Mouse (Mus musculus) thymus, postnatal 14 days (tissue): ENCODE measurements around the gene Pigt.

Source experiments
- DNase-seq: peaks from one replicate; pipeline ENCODE4 v3.0.0; 2021

Gene Pigt

DNA sequence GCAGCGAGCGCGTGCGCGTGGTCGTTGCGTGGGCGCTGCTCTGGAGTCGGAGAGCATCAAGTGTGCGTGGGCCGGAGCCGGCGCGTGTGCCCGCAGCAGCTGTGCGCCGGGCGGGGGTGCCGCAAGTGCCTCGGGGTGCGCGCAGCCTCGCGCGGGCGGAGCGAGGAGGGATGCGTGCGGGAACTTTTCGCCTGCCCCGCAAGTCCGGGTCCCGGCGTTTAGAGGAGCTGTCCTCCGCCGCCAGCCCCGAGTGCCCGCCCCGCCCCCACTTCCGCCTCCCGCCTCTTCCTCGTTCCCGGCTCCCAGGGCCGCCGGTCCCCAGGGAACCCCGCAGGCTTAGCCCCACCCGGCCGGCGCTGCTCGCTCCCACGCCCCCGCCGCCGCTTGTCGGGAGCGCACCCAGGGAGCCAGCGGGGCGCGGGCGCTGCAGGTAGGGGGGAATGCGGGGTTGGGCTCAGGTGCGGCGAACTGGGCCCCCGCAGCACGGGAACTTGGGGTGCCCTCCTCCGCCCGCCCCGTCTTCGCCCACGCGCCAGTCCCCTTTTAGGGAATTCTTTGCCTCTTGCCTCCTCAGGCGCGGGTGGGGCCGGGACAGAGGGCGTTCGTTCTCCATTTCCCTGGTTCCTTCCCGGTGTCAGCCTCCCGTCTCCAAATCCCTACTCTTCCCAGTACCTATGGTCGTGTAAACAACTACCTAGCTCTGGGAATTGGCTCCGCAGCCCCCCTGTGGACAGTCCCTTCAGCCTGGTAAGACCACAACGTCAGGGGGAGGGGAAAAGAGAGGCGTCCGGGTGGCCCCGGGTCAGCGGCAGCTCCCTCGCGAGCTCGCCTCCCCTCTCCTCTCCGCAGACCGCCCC, 10.8 kb upstream of the Pigt start:
- DNase-seq = peak; percentile 13

DNA sequence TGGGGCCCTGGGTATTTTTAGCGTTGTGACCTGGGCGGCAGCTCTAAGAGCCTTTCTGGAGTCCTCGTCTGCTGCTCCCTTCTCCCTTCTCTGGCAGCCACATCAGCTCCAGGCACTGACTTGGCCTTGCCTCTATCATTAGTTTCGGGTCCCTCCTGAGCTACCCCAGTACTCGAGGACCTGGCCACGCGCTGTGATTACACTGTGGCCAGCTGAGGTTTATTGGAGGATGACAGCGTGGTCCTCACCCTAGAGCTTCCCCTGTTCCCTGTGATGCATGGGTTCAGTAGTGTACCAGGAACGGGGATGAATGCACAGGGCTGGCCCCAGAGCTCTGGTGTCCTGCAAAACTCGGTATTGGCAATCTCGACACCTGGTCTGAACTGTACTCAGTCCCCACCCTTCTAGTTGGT, 10.2 kb upstream of the Pigt start:
- no peak for DNase-seq

DNA sequence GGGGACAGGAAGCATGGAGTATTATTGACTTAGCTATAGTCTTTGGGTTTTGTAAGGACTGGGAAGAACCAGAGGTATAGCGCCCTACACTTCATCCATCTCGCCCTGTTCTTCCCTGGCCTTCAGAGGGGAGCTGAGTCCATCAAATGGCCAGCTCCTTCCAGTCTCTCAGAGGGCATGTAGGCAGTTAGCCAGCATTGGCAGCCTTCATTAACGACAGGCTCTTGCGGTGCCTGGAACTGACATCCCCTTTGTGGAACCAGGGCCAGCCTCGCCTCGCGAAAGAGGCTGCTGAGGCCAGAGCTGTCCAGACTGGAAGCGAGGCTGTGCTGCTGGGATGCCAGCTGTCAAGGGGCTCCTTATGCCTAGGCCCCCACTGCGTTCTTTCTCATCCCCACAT, 9.5 kb upstream of the Pigt start:
- no peak for DNase-seq

DNA sequence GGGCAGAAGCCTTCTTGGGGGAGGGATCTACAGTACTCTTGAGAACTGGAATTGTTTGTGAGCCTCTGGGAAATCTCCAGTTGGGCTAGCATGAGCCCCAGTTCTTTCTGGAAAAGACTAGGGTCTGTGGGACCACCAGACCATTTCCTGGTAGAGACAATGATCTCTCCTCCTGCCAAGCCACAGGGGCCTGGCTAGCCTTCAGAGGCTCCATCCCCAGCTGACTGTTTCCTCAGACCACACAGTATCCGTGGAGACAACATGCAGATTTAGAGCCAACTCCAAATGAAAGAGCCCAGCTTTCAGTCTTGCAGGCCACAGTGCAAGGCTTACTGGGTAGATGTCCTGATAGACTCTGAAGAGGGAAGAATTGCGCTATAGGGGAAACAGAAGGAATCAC, 3.2 kb upstream of the Pigt start:
- no peak for DNase-seq

DNA sequence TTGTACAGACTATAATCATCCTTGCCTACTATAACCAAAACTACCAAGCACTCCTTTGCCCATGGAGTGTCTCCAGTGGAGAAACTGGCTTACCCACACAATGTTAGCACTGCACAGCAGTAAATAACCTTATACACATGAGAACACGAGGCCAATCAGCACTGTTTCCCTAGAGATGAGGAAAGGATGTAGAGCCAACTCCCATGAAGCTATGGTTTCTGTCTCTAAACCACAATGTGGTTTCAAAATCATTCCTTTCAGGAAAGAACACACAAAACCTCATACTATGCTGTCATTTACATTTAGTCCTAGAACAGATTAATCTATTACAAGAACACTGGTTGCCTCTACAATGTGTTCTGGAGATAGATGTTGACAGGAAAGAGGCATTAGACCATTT, 989 bp upstream of the Pigt start:
- no peak for DNase-seq

DNA sequence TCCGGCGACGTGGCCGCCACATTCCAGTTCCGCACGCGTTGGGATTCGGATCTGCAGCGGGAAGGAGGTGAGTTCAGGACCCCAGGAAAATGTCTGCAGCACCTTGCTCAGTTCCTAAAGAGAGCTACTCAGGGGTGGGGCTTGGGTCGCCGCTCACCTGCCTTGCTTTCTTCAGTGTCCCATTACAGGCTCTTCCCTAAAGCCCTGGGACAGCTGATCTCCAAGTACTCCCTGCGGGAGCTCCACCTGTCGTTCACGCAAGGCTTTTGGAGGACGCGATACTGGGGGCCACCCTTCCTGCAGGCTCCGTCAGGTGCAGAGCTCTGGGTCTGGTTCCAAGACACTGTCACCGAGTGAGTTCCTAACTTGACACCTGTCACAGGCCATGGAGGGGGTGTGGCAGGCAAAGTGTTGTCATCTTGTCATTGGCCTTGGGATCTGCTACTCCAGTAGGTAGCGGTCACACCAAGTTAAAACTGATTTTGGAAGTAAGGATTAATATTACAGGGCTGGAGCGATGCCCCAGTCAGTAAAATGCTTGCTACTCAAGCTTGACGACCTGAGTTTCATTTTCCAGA, 460 bp downstream of the Pigt start:
- DNase-seq = peak; percentile 42

DNA sequence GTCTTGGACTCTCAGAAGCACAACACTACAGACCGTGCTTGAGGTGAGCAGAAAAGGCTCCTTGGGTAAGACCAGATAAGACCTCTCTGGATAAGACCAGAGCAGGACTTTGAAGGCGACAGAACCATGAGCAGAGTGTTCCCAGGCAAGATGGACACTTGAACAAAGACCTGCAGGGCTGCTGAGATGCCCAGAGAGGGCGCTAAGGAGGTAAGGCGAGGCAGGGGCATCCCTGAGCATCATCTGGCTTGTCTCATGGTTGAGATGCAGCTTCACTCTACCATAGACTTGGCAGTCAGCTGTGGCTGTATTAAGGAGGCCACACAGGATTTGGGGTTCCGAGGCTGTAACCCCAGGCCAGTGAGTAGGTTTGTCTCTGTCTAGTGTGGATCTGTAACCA, 2.0 kb downstream of the Pigt start:
- DNase-seq = no peak

DNA sequence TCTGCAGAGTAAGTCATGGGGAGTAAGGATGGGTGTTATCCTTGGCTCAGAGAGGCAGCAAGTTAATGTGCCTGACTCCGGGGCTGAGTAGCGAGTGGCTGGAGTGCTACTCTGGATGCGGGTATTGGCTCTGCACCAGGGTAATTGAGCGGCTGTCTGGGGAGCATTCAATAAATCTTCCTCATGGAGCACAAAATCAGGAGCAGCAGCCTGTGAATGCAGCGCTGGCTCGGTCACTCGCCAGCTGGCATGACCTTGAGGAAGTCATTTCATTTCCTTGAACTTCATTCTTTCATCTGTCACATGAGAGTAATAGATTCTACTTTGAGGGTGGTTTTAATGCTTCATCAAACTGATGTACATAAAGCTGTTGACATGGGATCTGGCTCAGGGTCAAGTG, 3.2 kb downstream of the Pigt start:
- DNase-seq = no peak

DNA sequence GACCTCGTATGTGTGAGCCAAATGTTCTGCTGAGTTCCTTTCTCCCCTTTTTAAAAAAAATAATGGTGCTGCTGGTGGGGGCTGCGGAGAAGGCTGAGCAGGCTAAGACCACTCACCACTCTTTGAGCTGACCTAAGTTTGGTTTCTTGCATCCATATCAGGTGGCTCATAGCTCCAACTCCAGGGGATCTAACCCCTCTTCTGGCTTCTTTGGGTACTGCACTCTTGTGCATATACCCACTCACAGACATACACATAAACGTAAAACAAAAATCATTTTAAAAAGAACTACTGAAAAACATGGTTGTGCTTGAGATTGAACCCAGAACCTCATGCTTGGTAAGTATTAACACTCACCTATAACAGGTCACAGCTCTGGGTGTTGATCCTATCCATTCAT, 7.6 kb downstream of the Pigt start:
- no peak for DNase-seq

DNA sequence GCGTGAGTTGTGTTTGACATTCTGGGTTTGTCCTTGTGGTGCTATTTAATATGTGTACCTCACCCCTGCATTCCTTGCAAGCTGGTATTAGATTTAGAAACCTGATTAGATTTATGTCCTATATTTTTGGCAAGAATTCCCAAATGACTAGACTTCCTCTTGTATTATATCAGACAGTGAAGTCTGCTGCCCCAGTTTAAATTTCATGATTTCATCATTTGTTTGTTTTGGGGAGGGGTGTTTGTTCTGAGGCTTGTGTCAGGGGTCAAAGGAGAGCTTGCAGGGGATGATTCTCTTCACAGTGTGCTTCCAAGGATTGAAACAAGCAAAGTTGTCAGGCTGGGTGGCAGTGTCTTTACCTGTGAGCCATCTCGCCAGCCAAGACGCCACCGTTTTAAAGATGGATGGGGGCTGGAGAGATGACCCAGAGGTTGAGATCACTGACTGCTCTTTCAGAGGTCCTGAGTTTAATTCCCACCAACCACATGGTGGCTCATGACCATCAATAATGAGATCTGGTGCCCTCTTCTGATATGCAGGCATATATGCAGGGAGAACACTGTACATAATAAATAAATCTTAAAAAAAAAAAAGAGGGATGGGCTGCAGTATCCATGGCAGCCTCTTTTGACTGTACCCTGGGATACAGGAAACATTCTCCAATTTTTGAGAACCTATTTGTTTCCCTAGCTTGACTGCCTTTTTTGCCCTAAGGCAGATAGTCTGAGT, 8.5 kb downstream of the Pigt start:
- no peak for DNase-seq

DNA sequence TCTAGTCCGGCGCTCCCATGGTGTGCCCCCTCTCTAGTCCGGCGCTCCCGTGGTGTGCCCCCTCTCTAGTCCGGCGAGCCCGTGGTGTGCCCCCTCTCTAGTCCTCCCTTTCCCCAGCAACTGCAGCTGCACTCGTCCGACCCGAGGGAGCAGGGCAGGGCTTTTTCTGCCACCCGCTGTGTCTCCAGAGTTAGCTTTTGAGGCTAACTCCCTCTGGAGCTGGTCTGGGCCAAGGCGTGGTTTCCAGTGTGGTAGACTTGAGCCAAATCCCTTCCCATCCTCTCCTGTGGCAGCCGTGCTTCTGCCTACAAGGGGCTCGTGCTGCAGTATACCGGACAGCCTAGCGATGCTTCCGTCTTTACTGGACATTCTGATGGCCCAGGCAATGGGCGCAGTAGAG, 10.5 kb downstream of the Pigt start:
- no peak for DNase-seq

DNA sequence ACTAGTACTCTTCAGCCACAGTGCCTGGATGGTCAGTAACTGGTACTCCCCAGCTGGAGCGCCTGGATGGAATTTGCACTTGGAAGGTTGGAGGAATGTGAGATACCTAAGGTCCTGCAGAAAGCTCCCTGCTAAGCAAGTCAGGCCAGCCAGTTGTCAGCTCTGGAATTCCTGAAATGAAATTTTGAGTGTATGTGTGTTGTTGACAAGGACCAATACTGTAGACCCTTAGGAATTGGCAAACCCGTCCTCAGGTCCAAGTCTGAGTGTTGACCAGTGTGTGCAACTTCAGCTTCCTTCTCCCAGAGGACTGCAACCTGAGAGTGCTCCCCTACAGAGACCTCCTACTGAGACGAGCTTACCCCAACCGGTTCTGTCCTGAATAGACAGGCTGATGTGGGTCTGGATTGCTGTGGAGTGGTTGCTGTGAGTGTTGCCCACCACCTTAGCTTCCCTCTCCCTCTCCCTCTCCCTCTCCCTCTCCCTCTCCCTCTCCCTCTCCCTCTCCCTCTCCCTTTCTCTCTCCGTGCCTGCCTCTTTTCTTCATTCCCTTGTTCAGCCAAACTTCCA, 13.4 kb downstream of the Pigt start:
- DNase-seq = no peak

DNA sequence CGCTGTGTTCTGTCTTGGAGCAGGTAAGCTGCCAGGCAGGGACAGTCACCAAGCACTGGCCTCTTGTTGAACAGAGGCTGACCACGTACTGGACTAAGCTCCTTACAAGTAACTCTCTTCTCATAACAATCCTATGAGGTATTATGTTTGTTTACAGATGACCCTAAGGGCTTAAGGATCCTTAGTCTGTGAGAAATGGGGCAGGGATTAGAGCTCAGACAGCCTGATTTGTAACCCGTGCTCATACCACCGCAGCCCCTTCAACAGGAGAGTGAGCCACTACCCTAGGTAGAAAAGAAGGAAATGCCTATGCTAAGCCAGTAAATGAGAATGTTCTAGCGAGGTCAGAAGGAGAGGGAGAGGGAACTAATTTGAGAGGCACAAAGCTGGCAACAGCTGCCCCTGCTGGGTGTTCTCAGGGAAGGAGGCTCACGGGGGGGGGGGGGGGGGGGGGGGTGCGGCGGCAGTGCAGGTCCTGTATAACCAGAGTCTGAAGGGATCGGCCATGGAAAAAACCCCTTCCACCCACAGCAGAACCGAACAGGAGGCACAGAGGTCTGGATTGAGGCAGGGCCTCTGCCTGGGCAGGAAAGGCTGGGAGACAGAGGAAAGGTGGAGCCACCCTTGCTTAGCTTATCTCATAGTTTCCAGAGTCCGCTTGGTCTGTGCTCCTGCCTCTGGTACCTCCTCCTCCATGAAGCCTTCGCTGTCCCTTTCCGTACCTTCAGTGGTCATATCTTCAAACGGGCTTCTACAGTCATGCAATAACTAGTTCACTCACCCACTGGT, 15.0 kb downstream of the Pigt start:
- DNase-seq = no peak

DNA sequence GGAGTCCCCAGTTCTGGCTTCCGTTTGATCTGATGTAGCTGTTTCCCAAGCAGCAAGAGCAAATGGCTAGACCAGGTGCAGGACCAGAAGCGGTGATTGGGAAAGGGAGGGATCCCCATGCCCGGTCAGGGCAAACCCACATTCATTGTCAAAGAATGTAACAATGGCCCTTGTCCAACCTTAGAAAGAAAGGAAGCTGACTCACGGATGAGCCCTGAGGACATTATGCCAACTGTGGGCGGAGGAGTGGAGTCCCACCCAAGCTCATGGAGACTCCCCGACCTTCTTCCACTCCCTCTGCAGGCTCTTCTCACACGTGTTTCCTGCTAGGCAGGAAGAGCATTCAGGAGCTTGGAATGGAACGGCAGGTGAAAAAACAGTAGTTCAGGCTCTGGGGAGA, 16.1 kb downstream of the Pigt start:
- no peak for DNase-seq

DNA sequence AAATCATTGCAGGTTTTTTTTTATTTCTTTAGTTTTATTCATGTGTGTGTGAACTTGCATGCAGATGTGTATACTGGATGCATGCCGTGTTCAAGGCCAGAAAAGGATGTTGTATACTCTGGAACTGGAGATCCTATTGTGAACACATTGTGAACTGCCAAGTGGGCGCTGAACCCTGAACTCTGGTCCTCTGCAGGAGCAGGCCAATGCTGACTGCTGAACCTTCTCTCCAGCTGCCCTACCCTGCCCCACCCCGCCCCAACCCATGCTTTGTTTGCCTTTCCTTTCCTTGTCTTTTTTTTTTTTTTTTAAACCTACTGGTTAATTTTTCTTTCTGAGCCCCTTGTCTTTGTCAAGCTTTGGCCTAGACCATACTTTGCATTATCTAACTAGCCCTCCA, 17.6 kb downstream of the Pigt start:
- no peak for DNase-seq

DNA sequence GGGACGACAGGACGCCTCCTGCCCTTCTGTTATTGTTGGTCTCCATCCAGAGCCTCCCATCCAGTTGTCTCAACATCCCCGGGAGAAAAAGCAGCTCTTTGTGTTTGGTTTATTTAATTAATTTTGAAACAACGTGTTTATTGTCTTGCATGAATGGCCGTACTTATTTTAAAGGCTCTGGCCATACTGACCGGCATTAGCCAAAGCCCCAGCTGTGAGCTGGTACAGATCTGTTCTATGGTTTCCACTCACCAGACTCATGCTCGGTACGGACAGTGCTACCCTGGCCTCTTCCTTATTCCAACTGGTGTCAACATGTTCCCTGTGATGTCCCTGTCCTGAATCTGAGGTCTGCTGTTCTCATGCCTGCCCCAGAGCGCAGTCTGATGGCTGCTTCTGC, 18.6 kb downstream of the Pigt start:
- DNase-seq = no peak

DNA sequence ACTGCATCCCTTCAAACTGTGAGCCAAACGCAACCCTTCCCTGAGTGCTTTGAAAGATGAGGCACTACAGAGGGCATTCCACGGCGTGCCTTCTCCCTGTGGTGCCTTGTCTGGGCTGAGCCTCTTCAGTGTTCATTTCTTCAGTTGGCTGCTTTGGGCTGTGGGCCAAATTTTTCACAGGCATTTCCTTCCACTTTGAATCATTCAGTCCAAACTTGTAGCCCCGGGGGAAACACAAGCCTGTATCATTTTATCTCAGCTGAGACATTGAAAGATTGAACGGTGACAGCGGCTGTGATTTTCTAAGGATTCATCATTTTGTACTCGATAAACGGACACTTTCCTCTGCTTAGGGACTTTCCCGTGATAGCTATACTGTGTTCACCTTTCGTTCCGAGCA, 19.3 kb downstream of the Pigt start:
- no peak for DNase-seq

DNA sequence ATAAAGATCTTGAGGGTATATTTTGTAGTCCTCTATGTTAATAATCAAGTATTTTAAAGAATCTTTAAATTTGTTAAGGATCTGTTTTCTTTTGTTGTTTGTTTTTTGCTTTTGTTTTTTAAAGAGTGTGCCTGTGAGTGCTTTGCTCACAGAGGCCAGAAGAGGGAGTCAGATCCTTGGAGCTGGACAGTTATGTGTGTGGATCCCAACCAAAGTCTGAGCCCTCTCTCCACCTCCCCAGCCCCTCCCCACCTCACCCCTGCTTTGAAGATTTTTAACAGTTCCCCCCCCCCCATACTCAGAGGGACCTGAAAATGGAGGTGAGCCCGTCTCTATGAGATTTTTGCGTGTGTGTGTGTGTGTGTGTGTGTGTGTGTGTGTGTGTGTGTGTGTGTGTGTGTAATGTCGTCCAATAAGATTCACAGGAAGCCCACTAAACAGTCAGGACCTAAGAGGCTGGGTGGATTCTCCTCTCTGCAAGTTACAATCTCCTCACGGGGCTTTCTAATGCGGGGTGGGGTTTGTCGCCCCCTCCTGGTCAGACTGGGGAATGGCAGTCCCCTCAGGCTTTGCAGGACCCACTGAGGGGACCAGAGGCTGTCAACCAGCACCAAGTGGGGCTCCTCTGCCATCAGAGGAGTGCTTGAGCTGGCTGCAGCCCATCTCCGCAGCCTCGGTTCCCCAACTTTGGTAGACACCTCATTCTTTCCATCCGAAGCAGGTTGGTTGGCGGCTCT, 20.3 kb downstream of the Pigt start:
- peak; percentile 76 for DNase-seq

DNA sequence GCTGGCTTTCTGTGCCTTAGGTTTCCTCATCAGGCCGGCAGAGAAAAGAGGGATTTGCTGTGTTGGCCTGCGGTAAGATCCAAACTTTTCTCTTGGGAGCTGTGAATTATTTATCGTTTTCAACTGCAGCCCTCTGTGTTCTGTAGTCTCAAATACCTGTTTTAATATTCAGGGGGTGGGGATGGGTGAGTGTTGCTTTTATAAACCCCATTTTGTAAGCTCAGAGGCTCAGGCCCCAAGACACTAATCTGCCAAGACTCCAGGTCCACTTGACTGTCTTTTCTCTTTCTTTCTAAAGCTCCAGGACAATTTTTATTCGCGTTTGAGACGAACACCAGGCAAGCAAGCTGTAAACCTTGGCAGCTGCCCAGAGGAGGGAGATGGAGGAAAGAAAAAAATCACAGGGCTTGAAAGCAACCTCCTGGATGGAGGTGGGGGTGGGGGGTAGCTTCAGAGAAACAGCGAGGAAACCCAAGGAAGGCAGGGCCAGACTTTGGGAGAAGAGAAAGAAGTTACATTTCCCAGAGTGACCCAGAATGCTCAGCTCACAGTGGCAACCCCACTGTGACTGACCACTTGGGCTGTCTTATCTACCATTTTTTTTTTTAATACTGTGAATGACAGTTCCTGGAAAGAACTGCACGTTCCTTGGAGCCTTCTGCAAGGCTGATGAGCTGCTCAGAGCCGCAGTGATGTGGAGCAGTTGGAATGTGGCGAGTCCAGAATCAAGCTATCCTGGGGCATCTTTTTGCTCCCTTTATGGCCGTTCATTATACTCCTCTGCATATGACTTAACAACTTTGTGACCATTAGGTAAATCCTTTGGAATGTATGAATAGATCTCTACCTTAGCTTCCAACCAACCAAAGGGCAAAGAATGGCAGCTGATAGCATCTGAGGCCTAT, 21.2 kb downstream of the Pigt start:
- DNase-seq = no peak

DNA sequence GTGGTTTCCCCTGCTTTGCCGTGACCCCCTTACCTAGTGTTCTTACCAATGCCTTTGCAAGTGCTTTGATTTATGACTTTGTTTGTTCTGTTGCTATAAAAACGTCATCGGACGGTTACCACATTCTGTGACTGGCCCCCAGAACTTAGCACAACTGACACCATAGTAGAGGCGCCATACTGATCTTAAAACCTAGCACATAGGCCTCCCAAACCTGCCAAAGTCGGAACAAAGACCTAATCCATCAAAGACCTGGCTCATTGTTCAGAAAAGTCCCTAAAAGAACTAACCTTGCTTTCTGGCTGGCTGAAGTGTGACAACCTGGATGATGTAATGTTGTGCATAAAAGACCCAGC, 21.8 kb downstream of the Pigt start:
- DNase-seq = no peak

DNA sequence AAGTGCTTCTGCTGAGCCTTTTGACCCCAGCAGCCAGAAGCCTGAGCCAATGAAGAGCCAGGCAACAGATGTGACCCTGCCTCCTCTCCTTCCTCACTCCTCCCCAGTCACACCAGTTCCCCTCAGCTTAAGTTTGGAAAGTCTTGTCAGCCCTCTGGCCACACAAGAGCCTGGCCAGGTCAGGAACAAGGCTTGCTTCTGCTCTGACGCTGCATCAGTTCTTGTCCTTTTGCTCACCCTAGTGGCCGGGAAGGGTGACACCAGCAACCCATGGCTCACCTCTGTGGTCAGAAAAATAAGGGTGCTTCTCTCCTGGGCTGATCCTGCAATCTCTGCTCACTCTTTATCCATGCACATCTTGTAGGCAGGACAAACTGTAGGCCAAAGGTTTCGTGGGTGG, 23.5 kb downstream of the Pigt start:
- DNase-seq = peak; percentile 51
